25 mouse cellular contexts compared by ENCODE assay signal in the genomic region with DNA sequence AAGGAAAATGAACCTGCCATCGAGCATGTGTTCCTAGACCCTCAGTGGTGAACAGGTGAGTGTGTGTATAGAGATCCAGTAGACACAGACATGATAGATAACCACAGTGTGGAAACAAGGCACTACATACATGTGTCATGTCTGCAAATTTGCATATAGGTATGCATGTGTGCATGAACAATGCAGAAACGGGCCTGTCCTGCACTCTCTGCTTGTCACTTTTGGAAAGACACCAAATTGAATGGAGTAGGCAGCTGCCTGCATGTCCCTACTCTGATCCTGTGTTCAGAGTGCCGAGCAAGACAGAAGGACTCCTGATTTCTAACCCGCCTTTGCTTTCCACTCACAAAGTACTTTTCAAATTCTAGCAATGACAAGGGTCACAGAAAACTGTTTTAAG. TPM values are rescaled to one million over a fixed set of nuclear protein-coding genes. Genes with fewer than 3 reads are reported as not detected.
A peak's percentile ranks its signal among the peaks of the same experiment; 100 is the strongest.
DNase-seq lines count a peak whose midpoint lies in the region; ATAC-seq and TF ChIP-seq lines count a peak whose summit lies in the region.
"Had no signal": no experiment of that assay in that cellular context is flagged by ENCODE, and none has a peak within 500 bp of the region (broad histone marks: within the 10 kb centered on the region; RNA-seq: fewer than 3 reads in every experiment).

No protein-coding gene starts in this region.

- in situ Hi-C loops in CH12.LX (cut with MboI; ENCODE audit: low pct_ligation_motif_present, low pct_unique_long_range_greater_than_20kb, low sequenced_read_pairs): no loop called here

- H3K79me2 ChIP-seq in CH12.LX (replicated peaks; ENCODE audit: control insufficient read depth, extremely low read depth, insufficient read depth, poor library complexity, severe bottlenecking) (peaks cover 56% of the 10 kb centered on the region), macrophage (ENCODE audit: inconsistent target) (peaks cover 80% of the 10 kb centered on the region)

- H3K27ac ChIP-seq in CH12.LX (ENCODE audit: insufficient read depth, low read depth) (no peak overlapping the region), macrophage (no peak overlapping the region)
- no peak overlapping the region for H3K27ac ChIP-seq in kidney, embryonic 15.5 days
- H3K27ac ChIP-seq: embryonic facial prominence, embryonic 12.5 days; hindbrain, embryonic 15.5 days; left cerebral cortex, adult 2 months; liver, embryonic 13.5 days; midbrain, embryonic 10.5 days; stomach, embryonic 15.5 days had no signal

- H3K36me3 ChIP-seq in CH12.LX (replicated peaks in 1 of 2; ENCODE audit: control insufficient read depth in 1 of 2, insufficient read depth in 1 of 2, low read length in 1 of 2) (peaks cover 0 to 19% of the 10 kb centered on the region in 2 experiments), macrophage (ENCODE audit: inconsistent target) (peaks cover 11% of the 10 kb centered on the region; the same call in 1 of the 2 replicates)
- no peaks in the 10 kb centered on the region for H3K36me3 ChIP-seq in kidney, embryonic 15.5 days
- H3K36me3 ChIP-seq: embryonic facial prominence, embryonic 12.5 days; heart, embryonic 12.5 days; hindbrain, embryonic 15.5 days; liver, embryonic 13.5 days; midbrain, embryonic 10.5 days; stomach, embryonic 15.5 days had no signal

- no peak for TF ChIP-seq RAD21 in CH12.LX (IDR thresholded peaks at IDR 0.05; ENCODE audit: low read depth, low read length)

- H3K9me3 ChIP-seq in CH12.LX (replicated peaks; ENCODE audit: low read length): no peaks in the 10 kb centered on the region
- H3K9me3 ChIP-seq in kidney, embryonic 15.5 days (replicated peaks): no peaks in the 10 kb centered on the region
- H3K9me3 ChIP-seq: embryonic facial prominence, embryonic 12.5 days; heart, embryonic 12.5 days; hindbrain, embryonic 15.5 days; liver, embryonic 13.5 days; midbrain, embryonic 10.5 days; stomach, embryonic 15.5 days had no signal

- H3K4me1 ChIP-seq in lung, adult 2 months (ENCODE audit: control insufficient read depth, insufficient read depth, low read length): no peaks in the 10 kb centered on the region
- H3K4me1 ChIP-seq in CH12.LX (ENCODE audit: control insufficient read depth in 1 of 2, insufficient read depth in 2 of 2): peaks cover 18 to 48% of the 10 kb centered on the region in 2 experiments
- no peaks in the 10 kb centered on the region for H3K4me1 ChIP-seq in kidney, embryonic 15.5 days
- H3K4me1 ChIP-seq: embryonic facial prominence, embryonic 12.5 days; heart, embryonic 12.5 days; hindbrain, embryonic 15.5 days; liver, embryonic 13.5 days; midbrain, embryonic 10.5 days; stomach, embryonic 15.5 days had no signal

- TF ChIP-seq CTCF in lung, adult 2 months (IDR thresholded peaks at IDR 0.05; ENCODE audit: insufficient read depth, low read length): no peak
- TF ChIP-seq CTCF in CH12.LX (conservative IDR thresholded peaks at IDR 0.05 in 1 of 2, IDR thresholded peaks at IDR 0.05 in 1 of 2; ENCODE audit: low read depth in 2 of 2, low read length in 2 of 2): no peak

- H3K4me3 ChIP-seq in lung, adult 2 months (replicated peaks; ENCODE audit: extremely low read depth, low read depth, low read length): peak overlapping the region; percentile 10
- H3K4me3 ChIP-seq in CH12.LX (replicated peaks in 1 of 3; ENCODE audit: low read depth in 2 of 3, low read length in 2 of 3, poor library complexity in 1 of 3): peak overlapping the region; percentile 2 to 78 (median 69)
- peak overlapping the region; percentile 83; the same call in 1 of the 2 replicates for H3K4me3 ChIP-seq in macrophage (ENCODE audit: inconsistent target)
- no peak overlapping the region for H3K4me3 ChIP-seq in kidney, embryonic 15.5 days (replicated peaks)
- H3K4me3 ChIP-seq: embryonic facial prominence, embryonic 12.5 days; heart, embryonic 12.5 days; hindbrain, embryonic 15.5 days; left cerebral cortex, adult 2 months; liver, embryonic 13.5 days; midbrain, embryonic 10.5 days; stomach, embryonic 15.5 days had no signal

- no peak for DNase-seq in lung, adult 2 months
- DNase-seq in lung, postnatal 4 days: no peak
- peak; percentile 56 for DNase-seq in A20 (ENCODE audit: low read depth, low spot score)
- no peak for DNase-seq in CH12.LX (ENCODE audit: extremely low read depth)
- DNase-seq in testis, postnatal 10 days (ENCODE audit: low spot score): no peak
- DNase-seq: cerebellum, adult 18-20 months; cerebellum, postnatal 25 days; gastrocnemius, postnatal 25 days; heart, adult 18-20 months; heart, postnatal 4 days; layer of hippocampus, adult 9-11 months; liver, embryonic 13.5 days; lung, embryonic 14.5 days; right cerebral cortex, postnatal 14 days; spleen, adult 18-20 months; thymus, adult 18-20 months had no signal

- dilution Hi-C loops in CH12.LX (cut with MboI; ENCODE audit: extremely low pct_ligation_motif_present, extremely low pct_unique_long_range_greater_than_20kb, low sequenced_read_pairs): no loop called here

- no peaks in the 10 kb centered on the region for H3K27me3 ChIP-seq in CH12.LX (replicated peaks)
- H3K27me3 ChIP-seq in kidney, embryonic 15.5 days: no peaks in the 10 kb centered on the region
- H3K27me3 ChIP-seq: embryonic facial prominence, embryonic 12.5 days; heart, embryonic 12.5 days; hindbrain, embryonic 15.5 days; liver, embryonic 13.5 days; stomach, embryonic 15.5 days had no signal

- WGBS in lung, adult 2 months: 70% methylated on average over 4 of the region's 4 CpGs
- 71% methylated on average over 4 of the region's 4 CpGs for WGBS in macrophage (ENCODE audit: missing documents)
- 86% methylated on average over 4 of the region's 4 CpGs for WGBS in kidney, embryonic 15.5 days

- H3K4me2 ChIP-seq in CH12.LX (ENCODE audit: insufficient read depth, low read depth, poor library complexity, severe bottlenecking): peak overlapping the region; percentile 72
- no peak overlapping the region for H3K4me2 ChIP-seq in kidney, embryonic 15.5 days
- H3K4me2 ChIP-seq: embryonic facial prominence, embryonic 12.5 days; heart, embryonic 12.5 days; hindbrain, embryonic 15.5 days; liver, embryonic 13.5 days; lung, embryonic 14.5 days; stomach, embryonic 15.5 days had no signal

- ATAC-seq in kidney, embryonic 15.5 days (replicated peaks; ENCODE audit: low FRiP score): no peak
- ATAC-seq: intestine, postnatal 0 days had no signal

- H3K9ac ChIP-seq in CH12.LX (ENCODE audit: insufficient read depth, low read depth): peak overlapping the region; percentile 82
- no peak overlapping the region for H3K9ac ChIP-seq in kidney, embryonic 15.5 days
- H3K9ac ChIP-seq: embryonic facial prominence, embryonic 12.5 days; heart, embryonic 12.5 days; hindbrain, embryonic 15.5 days; liver, embryonic 13.5 days; lung, embryonic 14.5 days; stomach, embryonic 15.5 days had no signal

- TF ChIP-seq POLR2A in lung, adult 2 months (IDR thresholded peaks at IDR 0.05; ENCODE audit: borderline replicate concordance, extremely low read depth, low read depth, low read length): no peak
- TF ChIP-seq POLR2A in CH12.LX (IDR thresholded peaks at IDR 0.05; ENCODE audit: low read depth, low read length): no peak

- TF ChIP-seq EP300 in CH12.LX (IDR thresholded peaks at IDR 0.05; ENCODE audit: low read length): no peak; the same call in 1 of the 2 replicates

TF ChIP-seq in CH12.LX, 34 proteins besides CTCF, POLR2A, EP300 and RAD21:
- peak; percentile 13; the same call in 1 of the 2 replicates for TF ChIP-seq MXI1 (IDR thresholded peaks at IDR 0.05; ENCODE audit: low read depth, low read length)
- TF ChIP-seq JUND (conservative IDR thresholded peaks at IDR 0.05; ENCODE audit: low read depth, low read length): no peak
TF ChIP-seq in CH12.LX: peak in this region for 1.

RNA-seq across cellular contexts. Expression of a gene that starts 3.4 kb away (rescaled TPM):
- 37.0 and 38.1 TPM in 2 replicates for polyA plus RNA-seq in lung, adult 2 months (2012; rRNA removed)
- total RNA-seq in CH12.LX (2012; rRNA removed): 120 and 121 TPM in 2 replicates
- total RNA-seq in CH12.LX (2014; rRNA removed): 211 and 250 TPM in 2 replicates
- 136 and 146 TPM in 2 replicates for polyA plus RNA-seq in CH12.LX (2012; ENCODE audit: insufficient read length, low read depth)
- total RNA-seq in macrophage (2018; cell fraction: chromatin; rRNA removed): 1,000 to 10,000 TPM in 25 of 26 experiments, 100 to 1,000 TPM in 1; 921 to 3,220 (median 1,884) TPM
- total RNA-seq in macrophage (2018; cell fraction: cytosol; rRNA removed): 100 to 1,000 TPM; 188 to 418 (median 295) TPM
- total RNA-seq in macrophage (2018; cell fraction: nucleus; rRNA removed): 1,000 to 10,000 TPM in 25 of 26 experiments, 100 to 1,000 TPM in 1; 684 to 2,114 (median 1,348) TPM
- polyA plus RNA-seq in macrophage (2018): 131 to 243 TPM (median 195 TPM) in 3 replicates
- polyA plus RNA-seq in kidney, embryonic 15.5 days (2015; fragmentation: Nextera tagmentation; extraction: Ambion mirVana): 4.0 and 4.8 TPM in 2 replicates
